Mouse (Mus musculus) liver, embryonic 14 days (tissue): ENCODE measurements around the gene Atp2b1. TPM values are rescaled to one million over a fixed set of nuclear protein-coding genes. Genes with fewer than 3 reads are reported as not detected.

Experiments
- polyA plus RNA-seq: library from polyadenylated mRNA; depleted of rRNA; stranded (reverse); fragments of >200 nt; gene quantifications from 2 replicates; pipeline ENCODE4 v1.2.3, GENCODE M21; 2012; rRNA removed

Gene Atp2b1
- 7.3 and 7.5 TPM in 2 replicates for polyA plus RNA-seq

DNA sequence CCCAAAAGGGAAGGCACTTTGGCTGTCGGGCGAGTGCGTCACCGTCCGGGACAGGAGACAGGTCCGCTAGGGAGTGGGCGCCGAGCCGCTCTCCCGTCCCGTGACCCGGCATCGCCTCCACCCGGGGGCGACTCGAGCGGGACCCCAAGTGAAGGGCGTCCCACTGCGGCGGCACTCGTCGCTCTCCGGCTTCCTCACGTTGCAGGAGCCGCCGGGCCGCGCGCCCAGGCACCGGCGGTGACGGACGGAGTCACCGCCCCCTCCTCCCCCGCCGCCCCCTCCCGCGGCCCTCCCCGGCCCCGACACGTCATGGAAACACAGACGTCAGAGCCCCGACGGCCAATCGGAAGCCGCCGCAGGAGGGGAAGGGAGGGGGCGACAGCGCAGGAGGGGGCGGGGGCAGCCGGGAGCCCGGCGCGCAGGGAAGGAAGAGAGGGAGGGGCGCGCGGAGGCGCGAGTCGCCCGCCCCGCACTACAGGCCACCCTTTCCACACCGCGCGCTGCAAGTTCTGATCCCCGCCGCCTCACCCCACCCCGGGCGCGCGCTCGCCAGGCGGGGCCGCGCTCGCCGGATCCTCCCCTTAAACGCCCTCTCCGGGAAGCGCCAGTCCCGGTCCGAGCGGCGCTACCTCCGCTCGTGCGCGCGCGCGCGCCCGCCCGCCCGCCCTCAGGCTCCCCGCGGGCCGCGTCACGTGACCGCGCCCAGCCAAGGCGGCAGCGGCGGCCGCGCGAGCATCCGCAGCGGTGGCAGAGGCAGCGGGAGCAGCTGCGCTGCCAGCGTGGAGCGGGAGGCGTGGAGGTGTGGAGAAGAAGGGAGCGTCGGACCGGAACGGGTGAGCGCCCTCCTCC, at the start of gene Atp2b1:
TSS of gene Atp2b1 (plus strand) at position 446 of the 849 bp plus-strand sequence.

Other genes with a start within 250 kb of the Atp2b1 start
- gene Poc1b, start 192.6 kb downstream of the Atp2b1 start, polyA plus RNA-seq, result 6.3 and 6.4 TPM in 2 replicates
- 0.69 and 0.88 TPM in 2 replicates for gene Galnt4, start 193.8 kb downstream of the Atp2b1 start, polyA plus RNA-seq
- not detected in 2 replicates for gene Phxr2, start 211.9 kb downstream of the Atp2b1 start, polyA plus RNA-seq